Mouse (Mus musculus): ENCODE measurements around the gene Plcd1.
A peak's percentile ranks its signal among the peaks of the same experiment; 100 is the strongest.

The Plcd1 gene

DNA sequence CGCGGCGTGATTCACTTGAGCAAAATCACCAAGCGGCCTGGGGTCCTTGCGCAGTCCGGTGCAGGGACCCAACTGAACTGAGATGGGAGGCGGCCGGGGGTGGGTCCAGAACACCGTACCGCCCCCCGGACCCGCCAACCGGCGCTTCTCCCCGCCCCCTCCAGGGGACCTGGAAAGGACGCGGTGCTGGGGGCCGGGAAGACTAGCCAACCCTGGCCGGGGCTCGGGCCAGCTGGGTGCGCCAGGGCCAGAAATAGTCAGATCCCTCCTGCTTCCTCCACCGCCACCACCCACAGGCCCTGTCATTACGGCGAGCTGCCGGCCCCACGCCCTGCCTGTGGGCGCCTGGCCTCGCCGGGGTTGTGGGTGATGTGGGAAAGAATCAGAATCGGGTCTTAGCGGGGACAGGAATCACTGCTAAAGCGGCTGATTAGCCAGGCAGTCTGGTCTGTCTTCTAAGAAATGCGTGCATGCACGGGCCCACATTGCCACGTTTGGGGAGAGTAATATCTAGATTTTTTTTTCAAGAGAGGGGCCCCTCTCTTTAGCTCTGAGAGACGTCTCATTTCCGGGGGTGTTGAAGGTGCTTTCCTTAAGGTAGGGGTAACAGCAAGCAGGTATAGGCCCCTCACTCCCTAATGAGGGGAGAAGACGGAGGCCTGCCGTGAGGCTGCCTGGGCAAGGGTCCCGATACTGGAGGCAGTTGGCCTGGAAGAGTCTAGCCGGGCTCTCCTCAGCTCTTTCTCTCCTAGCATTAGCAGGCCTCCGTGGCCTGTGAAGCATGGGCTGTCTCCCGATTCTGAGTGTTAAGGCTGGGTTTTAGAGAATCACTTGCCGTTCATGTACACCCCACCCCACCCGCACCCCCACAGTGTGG lies at the start of gene Plcd1:
TSS of gene Plcd1 (minus strand) at position 84 of the 877 bp plus-strand sequence.
- no peak for DNase-seq (ENCODE audit: low spot score)

DNA sequence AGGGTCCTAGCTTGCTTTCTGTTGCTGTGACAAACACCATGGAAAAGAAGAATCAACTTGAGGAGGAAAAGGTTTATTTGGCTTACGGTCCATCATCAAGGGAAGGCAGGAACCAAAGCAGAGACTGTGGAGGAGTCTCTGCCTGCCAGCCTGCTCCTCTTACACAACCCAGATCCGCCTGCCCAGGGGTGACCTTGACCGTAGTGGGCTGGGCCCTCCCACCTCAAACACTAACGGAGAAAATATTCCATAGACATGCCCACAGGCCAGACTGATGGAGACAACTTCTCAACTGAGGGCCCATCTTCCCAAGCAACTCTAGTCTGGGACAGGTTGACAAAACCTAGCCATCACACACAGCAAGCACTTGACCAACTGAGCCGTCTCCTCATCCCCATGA lies 48.8 kb upstream of the Plcd1 start:
- DNase-seq (ENCODE audit: low spot score) = no peak

DNA sequence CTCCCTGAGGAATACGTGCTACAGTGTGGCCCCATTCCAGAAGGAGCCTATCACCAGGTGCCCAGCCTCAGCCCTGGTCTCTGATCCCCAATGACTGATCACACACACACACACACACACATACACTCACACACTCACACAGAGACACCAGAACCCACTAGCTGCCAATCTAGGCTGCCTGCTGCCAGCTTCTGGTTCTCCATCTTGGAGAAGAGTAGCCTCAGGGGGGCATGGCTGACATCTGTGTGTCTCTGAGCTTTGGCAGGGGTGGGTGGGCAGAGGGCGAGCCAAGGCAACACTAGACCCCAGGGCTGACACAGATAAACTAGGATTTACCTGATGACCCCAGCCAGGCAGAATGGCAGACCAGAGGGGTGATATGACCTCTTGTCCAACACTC lies 45.5 kb upstream of the Plcd1 start:
- no peak for DNase-seq (ENCODE audit: low spot score)

DNA sequence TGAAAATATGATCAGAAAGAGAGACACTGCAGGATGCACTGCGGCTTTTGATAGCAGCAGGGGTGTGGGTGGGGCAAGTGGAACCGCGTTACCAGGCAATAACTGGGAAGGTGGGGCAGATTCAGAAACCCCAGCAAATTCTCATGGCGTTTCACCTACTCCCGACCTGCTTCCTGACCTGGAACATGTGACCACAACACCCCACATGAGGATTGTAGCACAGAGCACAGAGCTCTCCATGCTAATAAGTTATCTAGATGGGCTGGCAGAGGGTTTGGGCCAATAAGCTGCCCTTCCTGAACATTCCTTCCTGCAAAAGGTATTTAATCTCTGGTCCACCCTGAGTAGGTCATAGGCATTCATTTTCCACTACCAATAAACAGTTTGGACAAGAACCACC lies 37.4 kb upstream of the Plcd1 start:
- no peak for DNase-seq (ENCODE audit: low spot score)

DNA sequence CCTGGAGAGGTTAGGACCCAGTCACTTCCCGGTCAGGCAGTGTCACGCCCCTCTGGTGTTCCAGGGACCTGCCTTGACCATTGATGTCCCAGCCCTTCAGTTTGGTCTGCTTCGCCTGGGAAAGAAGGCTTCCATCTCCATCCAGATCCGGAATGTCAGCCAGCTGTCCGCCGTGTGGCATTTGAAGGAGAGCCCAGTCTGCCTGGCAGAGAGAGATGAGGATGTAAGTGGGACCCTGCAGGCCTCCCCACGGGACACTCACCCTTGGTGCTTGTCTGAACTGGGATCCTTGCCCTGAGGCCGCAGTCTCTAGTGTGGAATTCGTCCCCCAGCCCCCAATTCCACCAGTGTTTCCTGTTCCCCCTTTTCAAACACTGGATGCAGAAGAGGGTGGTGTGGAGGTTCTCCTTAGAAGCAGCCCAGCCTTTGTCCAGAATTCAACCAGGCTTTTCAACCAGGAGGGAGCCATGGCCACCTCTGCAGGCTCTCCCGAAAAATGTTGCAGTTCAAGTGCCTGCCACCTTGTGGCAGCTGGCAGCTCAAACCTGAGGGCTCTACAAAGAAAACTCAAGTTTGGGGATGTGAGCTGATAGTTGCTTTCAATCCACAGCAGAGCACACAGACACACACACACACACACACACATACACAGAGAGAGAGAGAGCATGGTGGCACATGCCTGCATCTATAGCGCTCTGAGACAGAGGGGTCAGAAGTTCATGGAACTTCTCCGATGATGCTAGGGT lies 35.3 kb upstream of the Plcd1 start:
- DNase-seq (ENCODE audit: low spot score) = no peak

DNA sequence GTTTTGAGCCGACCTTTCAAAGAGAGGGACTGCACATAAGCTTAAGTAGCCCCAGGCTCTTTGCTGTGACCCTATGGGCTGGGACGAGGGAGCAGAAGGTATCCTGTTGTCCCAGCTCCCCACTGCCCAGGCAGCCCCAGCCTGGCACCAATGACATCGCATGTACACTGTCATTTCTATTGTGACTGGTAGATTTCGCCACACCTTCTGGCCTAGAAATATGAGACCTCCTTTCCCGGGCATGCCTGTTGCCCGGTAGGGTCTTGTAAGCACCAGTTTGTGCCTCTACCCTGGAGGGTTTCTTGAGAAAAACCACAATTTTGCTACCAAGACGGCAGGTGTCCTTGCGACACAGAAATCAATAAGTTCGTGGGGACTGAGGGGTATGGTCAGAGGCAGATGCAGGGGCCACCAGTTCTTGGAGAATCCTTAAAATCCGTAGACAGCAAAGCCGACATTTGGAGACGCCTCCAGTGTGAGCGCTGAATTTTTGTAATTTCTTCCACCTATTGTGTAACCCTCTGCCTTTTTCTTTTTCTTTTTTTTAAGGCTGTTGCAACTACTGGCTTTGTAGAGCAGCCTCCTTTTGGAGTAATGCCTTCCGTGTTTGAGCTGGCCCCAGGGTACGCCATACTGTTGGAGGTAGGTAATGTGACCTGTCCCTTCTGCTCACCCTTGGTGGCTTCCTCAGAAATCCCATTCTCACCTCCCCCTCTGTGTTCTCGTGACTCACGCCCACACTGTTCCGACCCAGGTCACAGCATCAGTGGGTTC lies 29.5 kb upstream of the Plcd1 start:
- DNase-seq (ENCODE audit: low spot score) = no peak

DNA sequence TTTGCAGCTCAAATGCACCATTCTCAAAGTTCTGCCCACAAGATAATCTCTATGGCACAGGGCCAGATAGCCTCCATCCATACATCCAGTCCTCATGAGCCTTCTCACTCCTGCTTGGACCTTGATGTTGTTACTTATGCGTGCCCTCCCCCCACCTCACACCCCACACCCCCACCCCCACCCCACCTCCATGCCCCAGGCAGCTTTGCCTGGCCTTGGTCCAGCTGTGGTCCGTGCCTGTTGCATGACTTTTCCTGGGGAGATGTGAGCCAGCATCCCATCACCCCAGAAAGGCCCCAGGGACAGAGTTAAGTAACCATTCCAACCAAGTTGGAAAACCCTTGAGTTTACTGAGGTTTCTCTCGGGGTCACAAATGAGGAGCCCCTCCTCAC lies 26.9 kb upstream of the Plcd1 start:
- no peak for DNase-seq (ENCODE audit: low spot score)

DNA sequence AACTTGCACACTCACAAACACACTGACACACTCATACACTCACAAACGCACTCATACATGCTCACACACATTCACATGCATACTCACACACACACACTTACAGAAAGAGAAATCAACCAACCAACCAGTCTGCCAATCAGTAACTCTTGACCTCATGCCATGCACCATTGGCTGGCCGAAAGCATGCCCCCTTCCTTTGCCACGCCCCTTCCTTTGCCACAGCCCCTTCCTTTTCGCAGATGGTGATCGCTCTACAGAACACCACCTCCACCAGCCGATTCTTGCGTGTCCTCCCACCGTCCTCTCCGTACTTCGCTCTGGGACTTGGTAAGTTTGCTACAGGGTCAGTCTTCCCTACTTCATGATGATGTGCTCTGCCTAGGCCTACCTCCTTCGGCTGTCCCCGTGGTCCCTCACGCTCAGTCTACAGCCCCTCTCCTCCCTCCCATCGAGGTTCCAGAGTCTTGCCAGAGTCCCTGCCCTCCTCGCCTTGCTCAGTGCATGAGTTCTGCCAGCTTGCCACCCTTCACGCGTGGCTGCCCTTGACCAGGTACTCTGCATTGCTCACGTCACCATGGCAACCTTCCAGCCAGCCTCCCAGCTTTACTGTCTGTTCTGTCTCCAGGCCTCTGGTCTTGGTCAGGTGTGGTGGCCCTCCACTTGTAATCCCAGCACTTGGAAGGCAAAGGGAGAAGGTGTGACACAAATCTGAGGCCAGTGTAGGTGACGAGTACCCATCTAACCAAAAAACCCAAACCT lies 26.3 kb upstream of the Plcd1 start:
- DNase-seq (ENCODE audit: low spot score) = no peak

DNA sequence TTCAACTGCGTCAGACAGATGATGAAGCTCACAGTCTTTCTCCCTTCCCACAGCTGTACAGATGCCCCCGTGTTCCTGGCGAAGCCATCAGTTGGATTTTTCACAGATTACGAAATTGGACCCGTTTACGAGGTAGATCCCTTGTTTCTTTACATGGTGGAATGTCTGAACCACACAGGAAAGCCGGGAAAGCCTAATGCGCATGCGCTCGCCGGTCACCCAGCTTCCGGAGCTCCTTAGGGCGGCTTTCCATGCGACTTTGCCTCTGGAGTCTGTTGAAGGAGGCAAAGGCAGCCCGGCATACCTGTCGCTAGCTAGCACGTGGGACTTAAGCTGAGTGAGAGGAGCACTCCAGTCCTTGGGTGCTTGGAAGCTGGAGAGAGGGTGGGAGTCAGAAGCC lies 21.6 kb upstream of the Plcd1 start:
- DNase-seq (ENCODE audit: low spot score) = no peak

DNA sequence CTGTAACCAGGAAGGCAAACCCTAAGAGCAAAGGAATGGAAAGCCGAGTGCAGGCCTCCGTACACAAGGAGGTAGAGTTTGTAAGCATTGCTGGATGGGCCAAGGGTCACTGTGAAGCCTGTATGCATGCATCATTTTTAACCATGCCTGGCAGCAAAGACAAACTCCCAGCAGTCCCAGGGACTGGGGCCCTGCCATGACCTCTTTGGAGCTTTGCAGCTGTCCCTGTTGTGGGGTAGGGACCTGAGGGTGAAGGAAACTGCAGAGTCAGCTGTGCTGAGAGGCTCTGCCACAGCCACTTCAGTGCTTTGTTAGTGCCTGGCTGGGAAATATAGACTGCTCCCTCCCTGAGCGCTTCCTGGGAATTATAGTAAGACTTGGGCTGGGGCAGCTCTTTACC lies 17.3 kb upstream of the Plcd1 start:
- DNase-seq (ENCODE audit: low spot score) = no peak

DNA sequence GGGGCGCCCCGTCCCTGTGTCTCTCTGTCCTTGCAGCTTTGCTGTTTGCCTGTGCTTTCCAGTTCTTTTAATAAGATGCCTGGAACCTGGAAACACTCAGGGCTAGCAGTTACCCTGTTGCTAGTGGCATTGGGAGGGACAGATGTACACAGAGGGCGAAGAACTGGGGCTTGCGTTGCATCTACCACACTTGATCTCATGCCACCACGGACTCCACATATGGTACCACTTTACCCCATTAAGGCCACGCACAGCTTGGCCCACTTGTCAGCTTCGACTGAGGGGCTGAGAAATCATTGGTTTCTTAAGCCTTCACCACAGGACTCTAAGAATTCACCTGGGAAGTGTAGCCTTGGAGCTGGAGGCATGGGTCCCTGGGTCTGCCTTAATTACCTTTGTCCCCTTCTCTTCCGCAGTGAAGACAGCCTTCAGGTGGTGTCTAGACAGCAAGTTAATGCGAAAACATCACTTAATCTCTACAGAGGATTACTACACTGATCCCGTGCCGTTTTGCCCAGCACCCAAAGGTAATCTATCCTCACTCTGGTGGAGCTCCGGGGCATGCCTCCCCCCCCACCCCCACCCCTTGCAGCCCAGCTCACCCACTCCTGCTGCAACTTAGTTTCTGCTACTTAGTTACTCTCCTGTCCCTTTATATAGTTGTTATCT lies 16.5 kb upstream of the Plcd1 start:
- DNase-seq (ENCODE audit: low spot score) = no peak

DNA sequence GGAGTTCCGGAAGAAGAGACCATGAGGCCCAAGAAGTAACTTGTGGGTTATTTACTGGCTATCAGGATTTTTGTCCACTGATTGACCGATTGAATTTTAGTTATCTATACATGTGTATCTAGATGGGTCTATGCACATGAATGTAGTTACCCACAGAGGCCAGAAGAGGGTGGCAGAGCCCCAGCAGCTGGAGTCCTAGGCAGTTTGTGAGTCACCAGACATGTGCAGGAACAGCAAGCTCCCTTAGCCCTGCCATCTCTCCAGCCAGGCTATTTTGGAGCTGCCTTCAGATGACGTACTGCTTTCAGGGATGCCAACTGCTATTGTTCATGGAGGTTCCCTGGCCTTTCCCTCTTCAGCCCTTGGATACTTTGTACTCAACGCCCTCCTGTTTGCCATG lies 14.3 kb upstream of the Plcd1 start:
- peak; percentile 8 for DNase-seq (ENCODE audit: low spot score)

DNA sequence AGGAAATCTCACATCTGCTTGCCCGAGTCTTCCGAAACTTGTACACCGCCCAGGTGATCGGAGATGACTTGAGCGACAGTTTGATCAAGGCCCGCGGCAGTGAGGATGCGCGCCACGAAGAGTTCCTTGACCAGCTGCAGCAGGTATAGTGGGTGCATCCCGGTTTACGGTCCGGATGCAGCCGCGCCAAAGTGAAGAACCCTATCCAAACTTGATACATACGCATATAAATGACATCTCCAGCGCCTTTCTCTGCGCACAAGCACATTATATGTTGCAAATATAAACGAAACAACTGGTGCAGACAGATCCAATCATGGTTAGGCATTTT lies 9.4 kb upstream of the Plcd1 start:
- DNase-seq (ENCODE audit: low spot score) = no peak

DNA sequence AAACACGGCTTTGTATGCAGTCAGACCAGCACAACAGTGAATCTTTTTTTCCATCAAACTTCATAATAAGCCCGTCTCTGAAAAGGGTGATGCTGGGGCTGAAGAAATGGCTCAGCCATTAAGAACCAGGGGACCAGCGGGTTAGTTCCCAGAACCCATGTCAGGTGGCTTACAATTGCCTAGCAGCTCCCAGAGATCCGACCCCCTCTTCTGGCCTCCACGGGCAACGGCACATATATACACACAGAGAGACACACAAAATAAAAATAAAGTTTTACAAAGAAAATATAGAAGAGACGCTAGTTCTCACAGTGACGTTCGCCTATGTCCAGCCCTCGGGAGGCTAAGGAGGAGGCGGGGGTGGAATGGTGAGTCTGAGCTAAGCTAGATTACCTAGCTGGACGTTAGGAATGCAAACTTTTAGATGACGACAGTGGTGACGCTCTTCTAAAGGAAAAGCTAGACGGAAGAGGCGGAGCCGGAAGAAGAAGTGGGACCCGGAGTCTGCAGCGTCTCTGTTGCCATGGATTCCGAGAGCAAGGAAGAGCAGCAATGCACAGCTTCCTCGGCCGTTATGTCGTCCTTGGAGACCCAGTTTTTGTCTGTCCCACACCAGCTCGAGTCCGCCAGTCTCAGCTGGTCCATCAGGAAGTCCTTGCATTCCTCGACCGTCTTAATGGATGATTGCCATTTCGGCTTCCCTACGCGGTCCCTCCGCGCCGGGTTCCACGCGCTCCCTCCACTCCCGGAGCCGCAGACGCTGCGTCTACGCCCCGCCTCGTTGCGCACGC lies 8.9 kb upstream of the Plcd1 start, which contains the start of gene Dlec1:
TSS of gene Dlec1 (plus strand) at position 487 of the 791 bp plus-strand sequence.
- peak; percentile 29 for DNase-seq (ENCODE audit: low spot score)

DNA sequence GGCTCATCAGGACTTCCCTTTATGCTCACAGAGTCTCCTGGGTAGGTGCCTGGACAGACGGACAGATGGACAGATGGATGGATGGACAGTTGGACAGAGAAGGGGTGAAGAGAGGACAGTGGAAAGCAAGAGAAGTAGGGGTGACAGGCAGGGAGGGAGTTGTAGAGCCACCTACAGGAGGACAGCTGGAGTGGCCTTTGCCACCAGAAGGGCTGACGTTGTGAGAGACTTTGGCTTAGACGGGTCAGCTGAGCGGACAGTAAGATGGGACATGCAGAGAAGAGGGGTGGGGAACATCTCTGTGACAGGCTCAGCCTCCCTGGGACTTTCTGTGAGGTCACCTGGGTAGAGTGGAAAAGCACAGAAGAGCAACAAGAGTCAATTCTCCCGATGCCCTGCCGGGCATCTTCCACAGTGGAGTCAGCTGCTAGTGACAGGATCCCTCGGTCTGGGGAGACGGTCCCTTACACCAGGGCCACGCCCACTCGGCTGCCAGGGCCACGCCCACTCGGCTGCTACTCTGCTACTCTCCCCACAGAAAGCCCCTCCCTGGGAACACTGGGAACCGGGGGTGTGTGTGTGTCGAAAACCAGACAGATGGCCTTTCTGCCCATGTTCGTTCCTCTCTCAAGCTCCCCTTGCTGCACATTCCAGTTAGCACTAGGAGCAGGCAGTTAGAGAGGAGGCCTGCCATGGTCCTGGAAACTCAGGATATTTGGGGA lies 7.0 kb upstream of the Plcd1 start:
- no peak for DNase-seq (ENCODE audit: low spot score)

DNA sequence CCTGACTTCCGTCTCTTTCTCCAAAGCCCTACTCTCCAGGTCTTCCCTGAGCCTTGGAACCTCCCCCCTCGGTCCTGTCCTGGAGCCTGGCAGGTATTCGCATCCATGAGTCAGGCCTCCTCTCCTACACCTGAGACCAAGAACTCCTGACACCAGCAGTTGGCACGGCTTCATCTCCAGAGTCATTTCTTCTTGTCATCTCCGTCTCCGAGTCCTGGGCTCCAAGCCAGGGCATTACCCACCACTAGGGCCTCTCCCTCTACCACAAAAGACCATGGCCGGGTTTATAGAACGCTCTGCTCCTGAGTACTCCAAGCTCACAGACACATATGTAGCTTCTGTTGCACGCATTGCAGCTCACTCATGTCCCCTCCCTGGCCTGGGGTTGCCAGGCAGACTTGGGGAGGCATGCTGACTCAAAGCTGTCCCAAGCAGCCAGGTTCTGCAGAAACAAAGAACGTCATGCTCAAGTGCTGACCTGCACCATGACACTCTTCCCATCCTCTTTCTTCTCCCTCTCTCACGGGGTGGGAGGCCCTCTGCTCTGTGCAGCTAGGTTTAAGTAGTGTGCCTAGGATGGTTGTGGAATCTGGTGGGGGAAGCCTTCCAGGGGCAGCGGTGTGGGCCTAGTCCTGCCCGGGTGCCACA lies 1.3 kb upstream of the Plcd1 start:
- DNase-seq (ENCODE audit: low spot score) = no peak

DNA sequence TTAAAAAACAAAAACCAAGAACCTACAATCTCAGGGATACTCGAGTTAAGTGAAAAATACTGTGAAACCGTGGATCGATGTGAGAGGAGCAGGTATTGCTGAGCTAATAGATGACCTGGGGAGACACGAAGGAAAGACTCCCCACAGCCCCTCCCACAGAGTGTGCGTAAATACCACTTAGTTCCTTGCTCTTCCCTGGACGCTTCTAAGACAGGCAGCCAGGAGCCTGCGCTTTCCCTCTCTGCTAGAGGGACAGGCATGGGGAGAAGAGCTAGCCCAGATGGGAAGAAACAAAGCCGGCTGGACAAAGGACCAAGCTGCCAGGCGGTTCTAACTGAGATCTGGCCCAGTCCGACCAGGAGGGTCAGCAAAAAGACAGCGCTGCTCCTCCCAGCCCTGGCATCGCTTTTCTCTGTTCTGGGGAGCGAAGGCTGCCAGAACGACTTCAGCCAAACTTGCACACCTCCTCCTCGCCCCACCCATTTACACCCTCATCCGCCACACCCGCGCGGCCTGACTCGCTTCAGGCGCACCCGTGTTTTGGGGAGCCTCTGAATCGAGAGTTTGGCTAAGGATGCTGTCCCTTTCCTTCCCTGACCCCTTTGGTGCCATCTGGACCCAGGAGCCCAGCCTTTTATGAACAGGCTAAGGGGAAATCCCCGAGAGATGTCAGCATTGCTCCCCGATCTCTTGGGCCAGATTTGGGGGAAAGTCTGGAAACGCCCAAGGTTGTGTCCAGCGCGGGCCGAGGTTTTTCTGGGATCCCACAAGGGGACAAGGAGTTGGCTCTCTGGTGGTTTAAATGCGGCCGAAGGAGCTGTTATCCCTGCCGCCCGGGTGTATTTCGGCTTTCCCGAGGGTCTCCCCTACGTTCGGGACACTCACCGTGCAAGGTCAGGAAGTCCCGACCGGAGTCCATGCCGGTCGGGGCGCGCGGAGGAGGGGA lies 556 bp downstream of the Plcd1 start:
- no peak for DNase-seq (ENCODE audit: low spot score)

DNA sequence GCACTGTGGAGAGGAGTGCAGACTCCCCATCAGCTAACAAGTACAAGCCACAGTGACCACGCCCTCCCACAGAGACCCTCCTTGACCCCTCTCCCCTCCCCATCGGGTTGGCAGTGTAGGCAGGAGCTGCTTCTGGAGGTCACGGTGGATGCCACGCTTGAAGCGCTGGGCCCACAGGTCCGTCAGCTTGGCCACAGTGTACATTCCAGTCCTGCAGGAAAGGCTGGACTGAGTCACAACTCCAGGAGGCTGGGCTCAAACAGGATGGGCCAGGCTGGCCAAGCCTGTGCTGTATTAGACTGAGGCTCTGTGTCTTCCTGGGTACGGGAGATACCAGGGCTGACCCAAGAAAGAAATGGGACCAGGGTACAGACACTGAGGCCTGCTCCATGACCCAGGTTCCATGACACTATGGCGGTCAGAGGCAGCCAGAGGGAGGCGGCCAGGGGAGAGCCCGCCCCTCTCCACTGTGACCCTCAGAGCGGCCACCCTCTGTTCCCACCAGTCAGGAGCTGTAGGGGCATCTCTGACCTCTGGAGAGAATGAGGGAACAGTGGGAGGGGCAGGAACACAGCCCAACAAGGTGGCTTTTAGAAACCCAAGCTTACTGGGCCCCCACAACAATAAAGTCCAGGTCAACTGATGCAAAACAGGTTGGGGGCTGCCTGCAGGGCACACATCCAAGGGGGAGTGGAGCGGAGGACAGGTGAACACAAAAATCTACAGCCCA lies 1.6 kb downstream of the Plcd1 start:
- no peak for DNase-seq (ENCODE audit: low spot score)
